Mouse (Mus musculus): ENCODE data around the gene Myo9b. TPM values are rescaled to one million over a fixed set of nuclear protein-coding genes. Genes with fewer than 3 reads are reported as not detected.
"Not testable (repeated sequence)": the region's sequence is repeated elsewhere in the genome, so short reads cannot be mapped to it uniquely, and the experiment has no call there.

The Myo9b gene
- polyA plus RNA-seq, 1 experiment from 2014 or later = 24.2 TPM

DNA sequence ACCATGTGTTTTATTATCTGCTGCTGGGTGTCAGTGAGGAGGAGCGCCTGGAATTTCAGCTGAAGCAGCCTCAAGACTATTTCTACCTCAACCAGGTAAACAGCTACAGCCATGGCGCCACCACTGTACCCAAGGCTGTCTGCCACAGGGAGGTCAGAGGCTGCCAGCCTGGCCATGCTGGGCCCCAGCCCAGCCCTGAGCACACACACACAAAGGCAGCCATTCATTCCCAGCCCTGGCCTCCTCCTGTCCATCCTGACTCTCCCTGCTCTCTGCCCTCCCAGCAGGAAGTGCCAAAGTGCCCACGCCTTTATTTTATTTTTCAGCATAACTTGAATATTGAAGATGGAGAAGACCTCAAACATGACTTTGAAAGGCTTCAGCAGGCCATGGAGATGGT lies 50.4 kb downstream of the Myo9b start:
- no peaks in the 10 kb centered on the region for H3K4me1 ChIP-seq (ENCODE audit: insufficient read depth)
- H3K9ac ChIP-seq = no peak overlapping the region
- H3K4me3 ChIP-seq (ENCODE audit: low read depth, low read length) = no peak overlapping the region
- no peak for TF ChIP-seq CTCF (IDR thresholded peaks at IDR 0.05; ENCODE audit: low read depth)
- no peaks in the 10 kb centered on the region for H3K27me3 ChIP-seq (ENCODE audit: insufficient read depth, low read length)
- WGBS = 79% methylated on average over 3 of the region's 3 CpGs
- ATAC-seq (ENCODE audit: insufficient read depth) = no peak
- H3K9me3 ChIP-seq (ENCODE audit: low read depth, low read length) = no peaks in the 10 kb centered on the region
- no peak for DNase-seq
- peaks cover 59% of the 10 kb centered on the region for H3K36me3 ChIP-seq (ENCODE audit: insufficient read depth)
- no peak overlapping the region for H3K4me2 ChIP-seq
- no peak overlapping the region; the same call in 1 of the 2 replicates for H3K27ac ChIP-seq (ENCODE audit: low read depth)

DNA sequence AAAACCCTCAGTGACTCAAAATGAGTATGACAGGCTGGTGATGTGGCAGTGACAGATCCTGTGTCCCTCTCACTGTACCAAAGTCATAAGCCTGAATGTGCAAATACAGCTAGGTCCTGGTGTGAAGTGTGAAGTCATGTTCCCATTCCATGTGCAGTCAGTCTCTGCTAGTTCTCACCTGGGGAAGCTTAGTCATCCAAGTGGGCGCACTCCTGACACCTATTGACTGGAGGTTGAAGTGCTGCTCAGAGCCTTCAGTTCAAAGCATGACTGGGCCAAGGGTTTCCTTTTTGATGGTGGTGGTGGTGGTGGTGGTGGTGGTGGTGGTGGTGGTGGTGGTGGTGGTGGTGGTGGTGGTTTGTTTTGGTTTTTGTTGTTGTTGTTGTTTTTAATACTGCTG lies 52.3 kb downstream of the Myo9b start:
- DNase-seq (peak; percentile 23), ATAC-seq (ENCODE audit: insufficient read depth) (no peak)
- Histone ChIP-seq H3K4me3 (ENCODE audit: low read depth, low read length) (no peak overlapping the region), H3K9me3 (ENCODE audit: low read depth, low read length) (no peaks in the 10 kb centered on the region), H3K4me1 (ENCODE audit: insufficient read depth) (no peaks in the 10 kb centered on the region), H3K36me3 (ENCODE audit: insufficient read depth) (peaks cover 74% of the 10 kb centered on the region), H3K27ac (ENCODE audit: low read depth) (no peak overlapping the region), H3K4me2 (no peak overlapping the region), H3K27me3 (ENCODE audit: insufficient read depth, low read length) (no peaks in the 10 kb centered on the region), H3K9ac (no peak overlapping the region)
- 0 out of 2 replicates have a peak, but pooled peaks have one; percentile 41 for TF ChIP-seq CTCF (IDR thresholded peaks at IDR 0.05; ENCODE audit: low read depth)
- 82% methylated on average over 1 of the region's 1 CpGs for WGBS

DNA sequence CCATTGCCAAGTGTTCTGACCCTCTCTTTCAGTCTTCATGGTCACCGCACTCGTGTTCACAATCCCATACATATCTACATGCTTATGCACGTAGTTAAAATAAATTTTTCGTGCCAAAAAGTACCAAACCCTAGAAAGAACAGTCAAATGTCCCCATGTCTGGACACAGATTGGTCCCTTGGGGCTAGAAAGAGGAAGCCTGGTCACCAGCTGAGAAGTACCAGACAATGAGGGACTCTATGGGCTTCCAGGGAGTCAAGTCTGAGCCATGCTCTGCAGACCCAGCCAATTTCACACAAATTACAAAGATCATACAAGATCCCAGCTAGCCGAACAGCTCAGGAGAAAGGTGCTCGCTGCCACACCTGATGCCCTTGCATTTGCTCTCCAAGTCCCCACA lies 65.3 kb downstream of the Myo9b start:
- not testable (repeated sequence) for DNase-seq; H3K9ac ChIP-seq; ATAC-seq (ENCODE audit: insufficient read depth); H3K27ac ChIP-seq (ENCODE audit: low read depth); H3K4me2 ChIP-seq; H3K4me1 ChIP-seq (ENCODE audit: insufficient read depth); H3K9me3 ChIP-seq (ENCODE audit: low read depth, low read length); H3K4me3 ChIP-seq (ENCODE audit: low read depth, low read length); H3K27me3 ChIP-seq (ENCODE audit: insufficient read depth, low read length)
- WGBS = 94% methylated on average over 6 of the region's 6 CpGs
- H3K36me3 ChIP-seq (ENCODE audit: insufficient read depth) = peaks cover 41% of the 10 kb centered on the region

DNA sequence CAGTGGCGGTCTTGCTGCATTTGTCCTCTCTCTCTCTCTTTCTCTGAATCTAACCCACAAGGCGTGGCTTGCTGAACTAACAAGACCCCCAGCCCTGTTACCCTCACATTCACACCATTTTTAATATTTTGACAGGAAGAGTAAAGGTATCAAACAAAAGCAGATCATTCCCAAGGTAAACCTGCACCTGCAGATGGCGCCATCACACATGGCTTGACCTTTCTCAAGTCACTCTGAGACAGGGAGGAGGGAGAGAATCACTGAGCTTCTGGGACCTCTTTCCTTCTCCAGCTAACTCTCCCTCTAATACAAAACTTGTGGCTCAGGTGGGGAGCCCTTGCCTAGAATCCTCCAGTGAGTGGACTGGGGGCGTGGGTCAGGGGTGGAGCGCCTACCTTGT lies 68.1 kb downstream of the Myo9b start:
- TF ChIP-seq CTCF (IDR thresholded peaks at IDR 0.05; ENCODE audit: low read depth) = peak; percentile 57
- no peaks in the 10 kb centered on the region for H3K27me3 ChIP-seq (ENCODE audit: insufficient read depth, low read length)
- no peak overlapping the region for H3K4me3 ChIP-seq (ENCODE audit: low read depth, low read length)
- DNase-seq (peak; percentile 63), ATAC-seq (ENCODE audit: insufficient read depth) (no peak)
- 75% methylated on average over 5 of the region's 5 CpGs for WGBS
- H3K36me3 ChIP-seq (ENCODE audit: insufficient read depth) = peaks cover 50% of the 10 kb centered on the region
- H3K9me3 ChIP-seq (ENCODE audit: low read depth, low read length) = no peaks in the 10 kb centered on the region
- H3K4me1 ChIP-seq (ENCODE audit: insufficient read depth) = no peaks in the 10 kb centered on the region
- H3K27ac ChIP-seq (ENCODE audit: low read depth) = no peak overlapping the region
- H3K9ac ChIP-seq = no peak overlapping the region
- no peak overlapping the region for H3K4me2 ChIP-seq

DNA sequence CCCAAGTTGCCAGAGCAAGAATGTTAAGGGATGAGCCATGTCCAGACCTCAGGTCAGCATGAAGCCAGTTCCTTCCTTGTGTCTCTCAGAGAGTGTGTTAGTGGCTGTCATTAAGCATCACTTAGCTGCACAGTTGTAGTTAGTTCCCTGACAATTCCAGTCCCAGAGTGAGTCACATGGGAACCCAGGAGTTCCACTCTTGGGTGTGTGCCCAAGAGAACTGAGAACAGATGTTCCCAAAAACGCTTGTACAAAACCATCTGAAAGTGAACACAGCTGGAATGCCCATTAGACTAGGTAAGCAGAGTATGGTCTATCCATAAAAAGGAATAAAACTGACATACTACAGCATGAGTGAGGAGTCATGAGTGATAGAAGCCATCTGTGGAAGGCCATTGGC lies 74.1 kb downstream of the Myo9b start:
- no peak for ATAC-seq (ENCODE audit: insufficient read depth)
- no peak for TF ChIP-seq CTCF (IDR thresholded peaks at IDR 0.05; ENCODE audit: low read depth)
- whole genome bisulfite sequencing = 72% methylated on average over 1 of the region's 1 CpGs

DNA sequence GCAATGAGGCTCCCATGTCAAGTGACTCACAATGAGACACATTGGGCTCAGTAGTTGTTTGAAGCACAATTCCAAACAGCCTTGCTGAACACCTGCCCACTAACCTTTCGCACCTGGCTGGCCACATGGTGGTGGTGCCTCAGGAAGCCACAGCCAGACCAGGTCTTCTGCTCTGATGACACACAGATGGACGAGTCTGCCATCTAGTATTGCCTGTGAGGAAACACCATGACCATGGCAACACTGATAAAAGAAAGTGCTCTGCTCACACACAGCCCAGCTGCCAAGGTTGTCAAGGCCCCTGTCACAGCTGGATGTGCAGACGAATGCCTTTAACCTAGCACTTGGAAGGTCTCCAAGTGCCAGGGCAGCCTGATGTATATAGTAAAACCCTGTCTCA lies 78.6 kb downstream of the Myo9b start:
- no peak overlapping the region for H3K9ac ChIP-seq
- no peak for TF ChIP-seq CTCF (IDR thresholded peaks at IDR 0.05; ENCODE audit: low read depth)
- no peaks in the 10 kb centered on the region for H3K9me3 ChIP-seq (ENCODE audit: low read depth, low read length)
- no peaks in the 10 kb centered on the region for H3K4me1 ChIP-seq (ENCODE audit: insufficient read depth)
- ATAC-seq (ENCODE audit: insufficient read depth) = no peak
- no peak for DNase-seq
- WGBS = 74% methylated on average over 3 of the region's 3 CpGs
- H3K4me2 ChIP-seq = no peak overlapping the region
- H3K36me3 ChIP-seq (ENCODE audit: insufficient read depth) = peaks cover 93% of the 10 kb centered on the region
- no peak overlapping the region for H3K27ac ChIP-seq (ENCODE audit: low read depth)
- no peaks in the 10 kb centered on the region for H3K27me3 ChIP-seq (ENCODE audit: insufficient read depth, low read length)
- H3K4me3 ChIP-seq (ENCODE audit: low read depth, low read length) = no peak overlapping the region

More for the DNA sequence above, 74.1 kb downstream of the Myo9b start:
- Histone ChIP-seq H3K4me1 (ENCODE audit: insufficient read depth) (no peaks in the 10 kb centered on the region), H3K36me3 (ENCODE audit: insufficient read depth) (peaks cover 76% of the 10 kb centered on the region), H3K9ac (no peak overlapping the region), H3K4me2 (no peak overlapping the region), H3K4me3 (ENCODE audit: low read depth, low read length) (no peak overlapping the region), H3K27ac (ENCODE audit: low read depth) (no peak overlapping the region), H3K9me3 (ENCODE audit: low read depth, low read length) (no peaks in the 10 kb centered on the region), H3K27me3 (ENCODE audit: insufficient read depth, low read length) (no peaks in the 10 kb centered on the region)
- DNase-seq = no peak

DNA sequence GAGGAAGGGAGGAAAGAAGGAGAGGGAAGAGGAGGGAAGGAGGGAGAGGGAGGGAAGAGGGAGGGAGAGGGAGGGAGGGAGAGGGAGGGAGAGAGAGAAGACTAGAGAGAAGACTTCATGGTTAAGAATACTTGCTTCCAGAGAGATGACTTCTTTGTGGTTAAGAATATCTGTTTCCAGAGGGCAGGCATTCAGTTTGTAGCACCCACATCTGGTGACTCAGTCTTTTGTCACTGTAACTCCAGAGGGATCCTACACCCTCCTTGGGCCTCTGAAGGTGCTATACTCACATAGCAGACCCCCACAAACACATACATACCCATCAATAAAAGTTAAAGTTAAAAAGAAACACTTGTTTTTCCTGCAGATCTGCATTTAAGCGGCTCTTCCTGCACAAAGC lies 79.0 kb downstream of the Myo9b start:
- Histone ChIP-seq H3K9me3 (ENCODE audit: low read depth, low read length) (no peaks in the 10 kb centered on the region), H3K36me3 (ENCODE audit: insufficient read depth) (peaks cover 93% of the 10 kb centered on the region), H3K4me3 (ENCODE audit: low read depth, low read length) (no peak overlapping the region), H3K4me1 (ENCODE audit: insufficient read depth) (no peaks in the 10 kb centered on the region), H3K9ac (no peak overlapping the region), H3K4me2 (no peak overlapping the region), H3K27me3 (ENCODE audit: insufficient read depth, low read length) (no peaks in the 10 kb centered on the region), H3K27ac (ENCODE audit: low read depth) (no peak overlapping the region)
- DNase-seq = no peak
- TF ChIP-seq CTCF (IDR thresholded peaks at IDR 0.05; ENCODE audit: low read depth) = no peak
- WGBS = 96% methylated on average over 1 of the region's 1 CpGs
- no peak for ATAC-seq (ENCODE audit: insufficient read depth)

DNA sequence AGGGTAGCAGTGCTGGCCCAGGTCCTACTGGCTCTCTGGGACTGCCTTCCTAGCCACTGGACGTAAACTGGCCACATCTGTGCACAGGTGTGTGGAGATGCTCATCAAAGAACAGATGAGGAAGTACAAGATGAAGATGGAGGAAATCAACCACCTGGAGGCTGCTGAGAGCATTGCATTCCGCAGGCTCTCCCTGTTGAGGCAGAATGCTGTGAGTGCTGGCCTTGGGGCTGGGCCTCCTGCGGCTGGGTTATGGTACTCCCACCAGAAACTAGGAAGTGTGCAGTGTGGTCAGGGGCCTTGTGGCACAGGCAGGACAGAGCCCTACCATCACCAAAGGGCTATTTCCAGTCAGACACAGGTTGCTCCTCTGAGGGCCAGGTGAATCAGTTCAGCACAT lies 85.5 kb downstream of the Myo9b start:
- DNase-seq (no peak), ATAC-seq (ENCODE audit: insufficient read depth) (no peak)
- H3K36me3 ChIP-seq (ENCODE audit: insufficient read depth) = peaks cover 62% of the 10 kb centered on the region
- H3K9ac ChIP-seq = no peak overlapping the region
- no peaks in the 10 kb centered on the region for H3K9me3 ChIP-seq (ENCODE audit: low read depth, low read length)
- no peak overlapping the region for H3K27ac ChIP-seq (ENCODE audit: low read depth)
- 0 out of 2 replicates have a peak, but pooled peaks have one; percentile 1 for TF ChIP-seq CTCF (IDR thresholded peaks at IDR 0.05; ENCODE audit: low read depth)
- no peak overlapping the region for H3K4me3 ChIP-seq (ENCODE audit: low read depth, low read length)
- H3K4me2 ChIP-seq = no peak overlapping the region
- 78% methylated on average over 3 of the region's 3 CpGs for WGBS
- no peaks in the 10 kb centered on the region for H3K4me1 ChIP-seq (ENCODE audit: insufficient read depth)
- no peaks in the 10 kb centered on the region for H3K27me3 ChIP-seq (ENCODE audit: insufficient read depth, low read length)
